Mouse (Mus musculus) liver, adult 2 months (tissue): ENCODE data around the gene Lrfn4. TPM values are rescaled to one million over a fixed set of nuclear protein-coding genes. Genes with fewer than 3 reads are reported as not detected.

ENCODE experiments used
- DNase-seq: peaks from one replicate; pipeline ENCODE4 v3.0.0-alpha.2; 2011; ENCODE audit warnings: low read depth, low spot score; ENCODE audit errors: extremely low read depth
- H3K27ac ChIP-seq: fragments of 200-500 bp; replicated peaks from 2 replicates; pipeline ENCODE4 v1.5.1; 2012; ENCODE audit warnings: low read depth, mild to moderate bottlenecking, control low read depth, inconsistent platforms, low read length; ENCODE audit not compliant: insufficient read depth
- H3K27me3 ChIP-seq: fragments of 200-500 bp; 2 replicates; pipeline ENCODE4 v1.6.1; 2012; ENCODE audit warnings: mild to moderate bottlenecking, moderate library complexity, low read length, inconsistent platforms; ENCODE audit not compliant: control insufficient read depth, insufficient read depth
- H3K36me3 ChIP-seq: fragments of 200-500 bp; 2 replicates; pipeline ENCODE4 v1.6.1; 2012; ENCODE audit warnings: low read length, inconsistent platforms; ENCODE audit not compliant: control insufficient read depth, insufficient read depth
- H3K4me1 ChIP-seq: fragments of 200-500 bp; 2 replicates; pipeline ENCODE4 v1.6.1; 2011; ENCODE audit warnings: low read length; ENCODE audit not compliant: control insufficient read depth, insufficient read depth
- H3K4me3 ChIP-seq: fragments of 200-500 bp; 2 replicates; pipeline ENCODE4 v1.5.1; 2011; ENCODE audit warnings: low read depth, mild to moderate bottlenecking, control low read depth, low read length, moderate library complexity; ENCODE audit not compliant: insufficient read depth
- H3K79me2 ChIP-seq: fragments of 200-500 bp; 2 replicates; pipeline ENCODE4 v1.6.1; 2012; ENCODE audit warnings: inconsistent platforms, mild to moderate bottlenecking, low read length, moderate library complexity; ENCODE audit not compliant: control insufficient read depth, insufficient read depth
- H3K9ac ChIP-seq: fragments of 200-500 bp; 2 replicates; pipeline ENCODE4 v1.6.1; 2012; ENCODE audit warnings: low read depth, mild to moderate bottlenecking, control low read depth, inconsistent platforms, low read length
- CTCF ChIP-seq: fragments of 200-500 bp; IDR thresholded peaks from 2 replicates; pipeline ENCODE4 v1.5.1; 2011; ENCODE audit warnings: low read depth, low read length, control low read depth
- POLR2A ChIP-seq: fragments of 200-500 bp; IDR thresholded peaks from 2 replicates; pipeline ENCODE4 v1.6.1; 2011; ENCODE audit warnings: low read length, control low read depth; ENCODE audit not compliant: insufficient read depth; ENCODE audit errors: extremely low read depth
- WGBS: fragments of 180-500 bp; shearing (Covaris S2); methylation state at CpG from one replicate; pipeline ENCODE4 v1.1.7; 2018; 5-methylcytosine and 5-hydroxymethylcytosine counted together
- polyA plus RNA-seq: library from polyadenylated mRNA; depleted of rRNA; stranded (reverse); fragments of >200 nt; gene quantifications from 2 replicates; pipeline ENCODE4 v1.2.3, GENCODE M21; 2012
- total RNA-seq: library from RNA; depleted of rRNA; stranded (reverse); fragments of >200 nt; gene quantifications from 2 replicates; pipeline ENCODE4 v1.2.3, GENCODE M21; 2014

Gene Lrfn4
- total and polyA plus RNA-seq, 2 experiments: 0.18 to 0.35 TPM

- no peak overlapping the region for H3K9ac ChIP-seq
- no peak for DNase-seq
- H3K4me3 ChIP-seq: no peak overlapping the region
- no peak overlapping the region for H3K27ac ChIP-seq
- WGBS: 0% methylated on average over 1 of the region's 1 CpGs
- no peaks in the 10 kb centered on the region for H3K27me3 ChIP-seq
- peaks cover 13% of the 10 kb centered on the region for H3K4me1 ChIP-seq
- H3K79me2 ChIP-seq: peaks cover 2% of the 10 kb centered on the region; the same call in 1 of the 2 replicates
- TF ChIP-seq CTCF: peak; percentile 58
- no peak for TF ChIP-seq POLR2A
- H3K36me3 ChIP-seq: no peaks in the 10 kb centered on the region
Measured at GRCm38 (mm10) chr19:4628819-4629218, 13.4 kb upstream of the Lrfn4 start.

GRCm38 (mm10) chr19:4625829-4626535, 10.5 kb upstream of the Lrfn4 start:
- under 1% methylated on average over 35 of the region's 35 CpGs for WGBS
- peak overlapping the region; percentile 88 for H3K27ac ChIP-seq
- no peak for TF ChIP-seq POLR2A
- TF ChIP-seq CTCF: no peak
- H3K4me3 ChIP-seq: peak overlapping the region; percentile 86
- H3K79me2 ChIP-seq: peaks cover 2% of the 10 kb centered on the region; the same call in 1 of the 2 replicates
- DNase-seq: no peak
- peaks cover 13% of the 10 kb centered on the region for H3K4me1 ChIP-seq
- H3K36me3 ChIP-seq: 0 out of 2 replicates have a peak, but pooled peaks cover 3% of the 10 kb centered on the region
- peak overlapping the region; percentile 98 for H3K9ac ChIP-seq
- no peaks in the 10 kb centered on the region for H3K27me3 ChIP-seq

GRCm38 (mm10) chr19:4625179-4625828, 9.8 kb upstream of the Lrfn4 start, which contains the start of gene Rce1:
TSS of gene Rce1 (minus strand) at chr19:4625641.
- TF ChIP-seq CTCF (no peak), POLR2A (peak; percentile 28; the same call in 1 of the 2 replicates)
- Histone ChIP-seq H3K4me3 (peak within 1 kb of the TSS; percentile 86), H3K27ac (peak within 1 kb of the TSS; percentile 88), H3K9ac (peak within 1 kb of the TSS; percentile 98), H3K27me3 (no peaks in the 10 kb centered on the region), H3K4me1 (peaks cover 13% of the 10 kb centered on the region), H3K79me2 (peaks cover 2% of the 10 kb centered on the region; the same call in 1 of the 2 replicates), H3K36me3 (peaks cover 6% of the 10 kb centered on the region; the same call in 1 of the 2 replicates)
- peak; percentile 79 for DNase-seq
- WGBS: under 1% methylated on average over 64 of the region's 64 CpGs

- peak overlapping the region; percentile 22 for H3K27ac ChIP-seq
- H3K79me2 ChIP-seq: peaks cover 2% of the 10 kb centered on the region; the same call in 1 of the 2 replicates
- H3K36me3 ChIP-seq: peaks cover 10% of the 10 kb centered on the region; the same call in 1 of the 2 replicates
- H3K9ac ChIP-seq: peak overlapping the region; percentile 90
- TF ChIP-seq CTCF: no peak
- TF ChIP-seq POLR2A: no peak
- peak overlapping the region; percentile 86 for H3K4me3 ChIP-seq
- H3K4me1 ChIP-seq: peaks cover 13% of the 10 kb centered on the region
- H3K27me3 ChIP-seq: no peaks in the 10 kb centered on the region
- 13% methylated on average over 4 of the region's 4 CpGs for WGBS
- no peak for DNase-seq
Measured at GRCm38 (mm10) chr19:4624406-4625178, 9.1 kb upstream of the Lrfn4 start.

GRCm38 (mm10) chr19:4624006-4624405, 8.5 kb upstream of the Lrfn4 start:
- Histone ChIP-seq H3K4me3 (no peak overlapping the region), H3K27ac (no peak overlapping the region), H3K36me3 (peaks cover 13% of the 10 kb centered on the region; the same call in 1 of the 2 replicates), H3K9ac (no peak overlapping the region), H3K27me3 (no peaks in the 10 kb centered on the region), H3K79me2 (peaks cover 2% of the 10 kb centered on the region; the same call in 1 of the 2 replicates), H3K4me1 (peaks cover 13% of the 10 kb centered on the region)
- no peak for DNase-seq
- TF ChIP-seq CTCF (no peak), POLR2A (no peak)
- WGBS: 89% methylated on average over 12 of the region's 12 CpGs
